Mouse (Mus musculus) MEL (cell line): ENCODE data around the gene Sstr3. TPM values are rescaled to one million over a fixed set of nuclear protein-coding genes. Genes with fewer than 3 reads are reported as not detected.

Experiments used
- DNase-seq: peaks from one replicate; pipeline ENCODE4 v3.0.0; 2011; ENCODE audit warnings: low read depth, low spot score
- H3K27ac ChIP-seq: 2 replicates; pipeline ENCODE4 v1.5.1; 2012; ENCODE audit warnings: low read depth, mild to moderate bottlenecking, control low read depth, low read length, moderate library complexity; ENCODE audit not compliant: control insufficient read depth
- H3K27me3 ChIP-seq, 2 experiments: fragments of 150-350 bp in 1 of 2; sonication (generic) in 1 of 2; 2 replicates each; pipeline ENCODE4 v1.6.1; 2012; ENCODE audit warnings: low read length in 2 of 2, mild to moderate bottlenecking in 2 of 2, improper control_type of control experiment in 1 of 2, moderate library complexity in 1 of 2; ENCODE audit not compliant: insufficient read depth in 2 of 2, control insufficient read depth in 1 of 2
- H3K36me3 ChIP-seq, 2 experiments: 2 replicates each; pipeline ENCODE4 v1.6.1; 2012 to 2014; ENCODE audit warnings: low read length in 2 of 2, improper control_type of control experiment in 1 of 2, inconsistent platforms in 1 of 2, mild to moderate bottlenecking in 1 of 2; ENCODE audit not compliant: insufficient read depth in 2 of 2, control insufficient read depth in 1 of 2
- H3K4me1 ChIP-seq, 2 experiments: fragments of 150-350 bp in 1 of 2; sonication (generic) in 1 of 2; 2 replicates each; pipeline ENCODE4 v1.6.1; 2012; ENCODE audit warnings: low read length in 2 of 2, improper control_type of control experiment in 1 of 2, mild to moderate bottlenecking in 1 of 2; ENCODE audit not compliant: insufficient read depth in 2 of 2, control insufficient read depth in 1 of 2
- H3K4me3 ChIP-seq, 2 experiments: fragments of 150-350 bp in 1 of 2; sonication (generic) in 1 of 2; 2 replicates each; pipeline ENCODE4 v1.5.1; 2012; ENCODE audit warnings: low read depth in 2 of 2, low read length in 2 of 2, mild to moderate bottlenecking in 2 of 2, moderate library complexity in 2 of 2, control low read depth in 1 of 2, improper control_type of control experiment in 1 of 2; ENCODE audit not compliant: control insufficient read depth in 1 of 2, insufficient read depth in 1 of 2
- H3K79me2 ChIP-seq: 2 replicates; pipeline ENCODE4 v1.6.1; 2012; ENCODE audit warnings: mild to moderate bottlenecking, low read length, moderate library complexity; ENCODE audit not compliant: control insufficient read depth, poor library complexity, insufficient read depth
- H3K9ac ChIP-seq: 2 replicates; pipeline ENCODE4 v1.6.1; 2012; ENCODE audit warnings: low read depth, mild to moderate bottlenecking, control low read depth, low read length, moderate library complexity; ENCODE audit not compliant: control insufficient read depth, poor library complexity, severe bottlenecking
- H3K9me3 ChIP-seq: fragments of 150-350 bp; sonication (generic); replicated peaks from 2 replicates; pipeline ENCODE4 v1.6.1; 2012; ENCODE audit warnings: mild to moderate bottlenecking, low read length, improper control_type of control experiment, moderate library complexity; ENCODE audit not compliant: insufficient read depth
- CHD1 ChIP-seq: IDR thresholded peaks from 2 replicates; pipeline ENCODE4 v1.6.1; 2012; ENCODE audit warnings: low read depth, mild to moderate bottlenecking, inconsistent platforms, low read length, improper control_type of control experiment
- CHD2 ChIP-seq: IDR thresholded peaks from 2 replicates; pipeline ENCODE4 v1.6.1; 2011; ENCODE audit warnings: low read length, improper control_type of control experiment
- CTCF ChIP-seq, 3 experiments: IDR thresholded peaks in 2 of 3; conservative IDR thresholded peaks in 1 of 3; 2 replicates each; pipeline ENCODE4 v1.5.1; 2011 to 2012; ENCODE audit warnings: low read length in 3 of 3, low read depth in 2 of 3, mild to moderate bottlenecking in 2 of 3, improper control_type of control experiment in 1 of 3, inconsistent platforms in 1 of 3, mixed read lengths in 1 of 3, moderate library complexity in 1 of 3; ENCODE audit not compliant: control insufficient read depth in 1 of 3, insufficient read depth in 1 of 3, poor library complexity in 1 of 3, severe bottlenecking in 1 of 3
- ELF1 ChIP-seq: IDR thresholded peaks from 2 replicates; pipeline ENCODE4 v1.6.1; 2014; ENCODE audit warnings: low read depth, mild to moderate bottlenecking, inconsistent platforms, low read length, improper control_type of control experiment, moderate library complexity
- HCFC1 ChIP-seq: IDR thresholded peaks from 2 replicates; pipeline ENCODE4 v1.6.1; 2012; ENCODE audit warnings: low read depth, mild to moderate bottlenecking, inconsistent platforms, low read length, improper control_type of control experiment, moderate library complexity
- KAT2A ChIP-seq: conservative IDR thresholded peaks from 2 replicates; pipeline ENCODE4 v1.6.1; 2012; ENCODE audit warnings: low read depth, low read length, improper control_type of control experiment, inconsistent platforms
- MAX ChIP-seq: IDR thresholded peaks from 2 replicates; pipeline ENCODE4 v1.6.1; 2011; ENCODE audit warnings: low read length, improper control_type of control experiment
- MAZ ChIP-seq: IDR thresholded peaks from 2 replicates; pipeline ENCODE4 v1.6.1; 2012; ENCODE audit warnings: low read depth, mild to moderate bottlenecking, inconsistent platforms, low read length, improper control_type of control experiment
- MXI1 ChIP-seq: IDR thresholded peaks from 2 replicates; pipeline ENCODE4 v1.6.1; 2011; ENCODE audit warnings: mild to moderate bottlenecking, low read depth, low read length, improper control_type of control experiment
- MYC ChIP-seq: IDR thresholded peaks from 2 replicates; pipeline ENCODE4 v1.6.1; 2011; ENCODE audit warnings: low read depth, mild to moderate bottlenecking, low read length, improper control_type of control experiment, moderate library complexity
- POLR2A ChIP-seq, 2 experiments: IDR thresholded peaks; 2 replicates each; pipeline ENCODE4 v1.6.1; 2011 to 2012; ENCODE audit warnings: low read length in 2 of 2, mild to moderate bottlenecking in 2 of 2, control low read depth in 1 of 2, improper control_type of control experiment in 1 of 2, low read depth in 1 of 2, moderate library complexity in 1 of 2; ENCODE audit not compliant: control insufficient read depth in 1 of 2, insufficient read depth in 1 of 2, poor library complexity in 1 of 2
- POLR2AphosphoS2 ChIP-seq: IDR thresholded peaks from 2 replicates; pipeline ENCODE4 v1.6.1; 2011; ENCODE audit warnings: low read length, improper control_type of control experiment
- USF1 ChIP-seq: IDR thresholded peaks from 2 replicates; pipeline ENCODE4 v1.6.1; 2014; ENCODE audit warnings: low read depth, mild to moderate bottlenecking, inconsistent platforms, low read length, improper control_type of control experiment, moderate library complexity
- ZKSCAN1 ChIP-seq: IDR thresholded peaks from 2 replicates; pipeline ENCODE4 v1.6.1; 2012; ENCODE audit warnings: low read depth, mild to moderate bottlenecking, inconsistent platforms, low read length, improper control_type of control experiment, moderate library complexity
- ZMIZ1 ChIP-seq: IDR thresholded peaks from 2 replicates; pipeline ENCODE4 v1.6.1; 2012; ENCODE audit warnings: low read depth, mild to moderate bottlenecking, inconsistent platforms, low read length, improper control_type of control experiment, moderate library complexity
- ZNF384 ChIP-seq: IDR thresholded peaks from 2 replicates; pipeline ENCODE4 v1.6.1; 2012; ENCODE audit warnings: low read depth, mild to moderate bottlenecking, inconsistent platforms, low read length, improper control_type of control experiment
- polyA plus RNA-seq, 2 experiments: library from polyadenylated mRNA; stranded (reverse) in 1 of 2; unstranded in 1 of 2; fragments of >175 nt in 1 of 2; fragments of >200 nt in 1 of 2; gene quantifications; 2 replicates each; pipeline versions ENCODE4 v1.2.1 to v1.2.4; 2012; ENCODE audit warnings: low replicate concordance in 2 of 2, low read depth in 1 of 2; ENCODE audit not compliant: insufficient read length in 2 of 2, insufficient read depth in 1 of 2, missing spikeins in 1 of 2
- total RNA-seq: library from RNA; depleted of rRNA; stranded (reverse); fragments of 300-350 nt; gene quantifications from 2 replicates; pipeline ENCODE4 v1.2.3, GENCODE M21; 2012

Gene Sstr3
- total and polyA plus RNA-seq, 3 experiments = not detected

DNA sequence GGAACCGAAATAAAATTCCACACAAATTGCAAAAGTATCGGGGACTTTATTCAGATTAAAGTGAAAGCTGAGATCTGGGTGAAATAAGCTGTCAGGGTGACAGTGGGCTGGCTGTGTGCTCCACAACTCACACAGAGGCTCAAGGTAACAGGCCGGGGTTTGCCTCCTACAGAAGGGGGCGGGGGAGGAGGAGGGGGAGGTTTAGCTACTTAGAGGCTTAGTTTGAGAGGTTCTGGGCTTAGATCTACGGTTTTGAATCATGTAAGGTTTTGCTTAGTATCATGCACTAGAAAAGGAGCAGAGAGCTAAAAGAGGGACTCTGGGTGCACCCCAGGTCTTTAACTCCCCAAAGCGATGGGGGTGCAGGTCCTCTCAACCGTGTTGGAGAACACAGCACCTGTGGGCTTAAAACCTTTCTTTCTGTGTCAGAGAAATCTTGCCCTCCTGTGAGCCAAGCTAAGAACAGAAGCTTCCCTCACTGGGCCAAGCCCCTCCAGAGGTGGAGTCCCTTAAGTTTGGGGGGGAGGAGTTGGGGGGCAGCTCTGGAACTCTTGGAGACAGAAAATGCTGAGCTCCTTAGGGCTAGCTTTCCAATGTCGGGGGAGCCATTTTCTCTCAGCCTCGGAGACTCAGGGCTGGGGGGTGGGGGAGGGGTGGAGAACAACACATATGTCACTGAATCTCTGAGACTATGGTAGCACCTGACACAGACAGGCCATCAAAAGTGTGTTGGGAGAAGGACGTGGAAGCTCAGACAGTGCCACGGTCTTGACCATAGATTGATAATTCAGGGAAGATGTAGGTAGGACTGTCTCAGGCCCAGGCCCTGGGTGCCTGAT, 14.9 kb upstream of the Sstr3 start:
- H3K36me3 ChIP-seq = peaks cover under 1 to 12% of the 10 kb centered on the region in 2 experiments; a peak in 3 of 4 replicates
- H3K79me2 ChIP-seq = no peaks in the 10 kb centered on the region; the same call in 1 of the 2 replicates
- H3K27me3 ChIP-seq = no peaks in the 10 kb centered on the region
- H3K4me1 ChIP-seq = peaks cover 8 to 22% of the 10 kb centered on the region in 2 experiments; a peak in 3 of 4 replicates
- no peak for TF ChIP-seq CHD2
- no peak for TF ChIP-seq ZNF384
- TF ChIP-seq USF1 = no peak
- no peak for TF ChIP-seq MYC
- TF ChIP-seq MXI1 = no peak
- no peak; a peak in 1 of 4 replicates for TF ChIP-seq POLR2A (IDR thresholded peaks at IDR 0.05; ENCODE audit: control insufficient read depth in 1 of 2, insufficient read depth in 1 of 2, low read depth in 1 of 2, low read length in 2 of 2, poor library complexity in 1 of 2)
- no peak for TF ChIP-seq KAT2A
- TF ChIP-seq MAZ = no peak
- TF ChIP-seq HCFC1 = no peak
- no peak for TF ChIP-seq CHD1
- no peak overlapping the region for H3K27ac ChIP-seq
- DNase-seq = no peak
- no peaks in the 10 kb centered on the region for H3K9me3 ChIP-seq
- no peak overlapping the region for H3K4me3 ChIP-seq
- H3K9ac ChIP-seq = no peak overlapping the region

GRCm38 (mm10) chr15:78557693-78558535, 13.4 kb upstream of the Sstr3 start:
- Histone ChIP-seq H3K4me3 (no peak overlapping the region), H3K36me3 (peaks cover 0 to 6% of the 10 kb centered on the region in 2 experiments; a peak in 1 of 4 replicates), H3K4me1 (peaks cover 2 to 14% of the 10 kb centered on the region in 2 experiments; a peak in 3 of 4 replicates), H3K27me3 (no peaks in the 10 kb centered on the region), H3K27ac (no peak overlapping the region), H3K9ac (no peak overlapping the region), H3K9me3 (no peaks in the 10 kb centered on the region), H3K79me2 (no peaks in the 10 kb centered on the region; the same call in 1 of the 2 replicates)
- TF ChIP-seq ZKSCAN1 (no peak), POLR2AphosphoS2 (peak; percentile 16; the same call in 1 of the 2 replicates), ZMIZ1 (0 out of 2 replicates have a peak, but pooled peaks have one; percentile 15), MAX (no peak), CTCF (IDR thresholded peaks at IDR 0.05 in 2 of 3, conservative IDR thresholded peaks at IDR 0.05 in 1 of 3; ENCODE audit: control insufficient read depth in 1 of 3, insufficient read depth in 1 of 3, low read depth in 2 of 3, low read length in 3 of 3, poor library complexity in 1 of 3, severe bottlenecking in 1 of 3) (no peak), ELF1 (no peak), POLR2A (IDR thresholded peaks at IDR 0.05; ENCODE audit: control insufficient read depth in 1 of 2, insufficient read depth in 1 of 2, low read depth in 1 of 2, low read length in 2 of 2, poor library complexity in 1 of 2) (no peak)
- no peak for DNase-seq
